Mouse (Mus musculus): ENCODE data around the gene Hspb2. TPM values are rescaled to one million over a fixed set of nuclear protein-coding genes. Genes with fewer than 3 reads are reported as not detected.

The Hspb2 gene
- polyA plus RNA-seq, 1 experiment, result 249 TPM

- Histone ChIP-seq H3K36me3 (ENCODE audit: control insufficient read depth, insufficient read depth) (no peaks in the 10 kb centered on the region), H3K27me3 (ENCODE audit: control insufficient read depth, insufficient read depth, insufficient read length) (no peaks in the 10 kb centered on the region), H3K4me2 (ENCODE audit: low read depth) (no peak overlapping the region), H3K79me2 (ENCODE audit: control insufficient read depth, insufficient read depth) (no peaks in the 10 kb centered on the region), H3ac (ENCODE audit: control insufficient read depth, insufficient read length) (no peak overlapping the region), H3K4me3 (no peak overlapping the region)
- TF ChIP-seq MAX (IDR thresholded peaks at IDR 0.05; ENCODE audit: low read depth), result no peak
- peak in 2 of 3 experiments; percentile 32 to 41 for TF ChIP-seq MYOD1 (IDR thresholded peaks at IDR 0.05; ENCODE audit: control insufficient read depth in 1 of 3, insufficient read length in 2 of 3, low read depth in 2 of 3)
These were observed 29.7 kb downstream of the Hspb2 start for GRCm38 (mm10) chr9:50722451-50722911.

DNA sequence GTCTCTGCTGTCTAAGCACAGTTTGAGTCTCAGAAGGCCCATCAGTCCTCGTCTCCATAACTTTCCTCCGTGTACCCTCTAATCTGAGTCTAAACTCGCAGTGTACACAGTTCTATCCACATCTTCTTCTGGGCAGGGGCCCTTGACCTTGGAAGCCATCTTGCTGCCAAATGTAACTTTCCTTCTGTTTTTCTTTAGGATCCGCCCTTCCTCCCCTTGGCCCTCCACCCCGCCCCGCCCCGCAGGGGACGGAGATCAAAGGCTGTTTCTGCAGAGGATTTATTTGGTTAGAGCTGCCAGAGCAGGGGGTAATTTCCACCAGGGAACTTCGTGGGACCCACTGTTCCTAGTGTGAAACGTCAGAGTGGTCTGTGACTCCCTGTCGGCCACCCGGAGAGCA lies 31.1 kb downstream of the Hspb2 start:
- Histone ChIP-seq H3K4me2 (ENCODE audit: low read depth) (no peak overlapping the region), H3K79me2 (ENCODE audit: control insufficient read depth, insufficient read depth) (no peaks in the 10 kb centered on the region), H3K36me3 (ENCODE audit: control insufficient read depth, insufficient read depth) (no peaks in the 10 kb centered on the region), H3K27me3 (ENCODE audit: control insufficient read depth, insufficient read depth, insufficient read length) (no peaks in the 10 kb centered on the region), H3ac (ENCODE audit: control insufficient read depth, insufficient read length) (no peak overlapping the region), H3K4me3 (no peak overlapping the region)
- TF ChIP-seq POLR2A (IDR thresholded peaks at IDR 0.05; ENCODE audit: insufficient read length, low read depth) (no peak), E2F4 (IDR thresholded peaks at IDR 0.05; ENCODE audit: insufficient read depth) (no peak), TCF3 (IDR thresholded peaks at IDR 0.05; ENCODE audit: insufficient read length, low read depth) (no peak), TCF12 (IDR thresholded peaks at IDR 0.05; ENCODE audit: insufficient read depth, poor library complexity, severe bottlenecking) (no peak), POLR2AphosphoS2 (IDR thresholded peaks at IDR 0.05; ENCODE audit: insufficient read length, low read depth) (no peak), USF1 (IDR thresholded peaks at IDR 0.05; ENCODE audit: low read depth) (no peak), SRF (IDR thresholded peaks at IDR 0.05; ENCODE audit: control insufficient read depth, insufficient read length, low read depth) (no peak), MYOG (IDR thresholded peaks at IDR 0.05; ENCODE audit: control insufficient read depth in 1 of 3, insufficient read depth in 1 of 3, insufficient read length in 2 of 3, low read depth in 2 of 3) (no peak), CEBPB (IDR thresholded peaks at IDR 0.05; ENCODE audit: insufficient read depth, poor library complexity, severe bottlenecking) (no peak), MYOD1 (IDR thresholded peaks at IDR 0.05; ENCODE audit: control insufficient read depth in 1 of 3, insufficient read length in 2 of 3, low read depth in 2 of 3) (no peak), REST (IDR thresholded peaks at IDR 0.05; ENCODE audit: insufficient read depth, insufficient read length) (no peak), MAX (IDR thresholded peaks at IDR 0.05; ENCODE audit: low read depth) (no peak)

GRCm38 (mm10) chr9:50718878-50719277 lies 33.3 kb downstream of the Hspb2 start:
- H3K4me2 ChIP-seq (ENCODE audit: low read depth), result no peak overlapping the region
- TF ChIP-seq SRF (IDR thresholded peaks at IDR 0.05; ENCODE audit: control insufficient read depth, insufficient read length, low read depth) (no peak), POLR2AphosphoS2 (IDR thresholded peaks at IDR 0.05; ENCODE audit: insufficient read length, low read depth) (no peak), MAX (IDR thresholded peaks at IDR 0.05; ENCODE audit: low read depth) (no peak), CEBPB (IDR thresholded peaks at IDR 0.05; ENCODE audit: insufficient read depth, poor library complexity, severe bottlenecking) (no peak), MYOG (IDR thresholded peaks at IDR 0.05; ENCODE audit: control insufficient read depth in 1 of 3, insufficient read depth in 1 of 3, insufficient read length in 2 of 3, low read depth in 2 of 3) (no peak), USF1 (IDR thresholded peaks at IDR 0.05; ENCODE audit: low read depth) (no peak), POLR2A (IDR thresholded peaks at IDR 0.05; ENCODE audit: insufficient read length, low read depth) (no peak), MYOD1 (IDR thresholded peaks at IDR 0.05; ENCODE audit: control insufficient read depth in 1 of 3, insufficient read length in 2 of 3, low read depth in 2 of 3) (no peak), TCF3 (IDR thresholded peaks at IDR 0.05; ENCODE audit: insufficient read length, low read depth) (no peak)
- no peaks in the 10 kb centered on the region for H3K79me2 ChIP-seq (ENCODE audit: control insufficient read depth, insufficient read depth)
- H3K36me3 ChIP-seq (ENCODE audit: control insufficient read depth, insufficient read depth), result no peaks in the 10 kb centered on the region
- H3K27me3 ChIP-seq (ENCODE audit: control insufficient read depth, insufficient read depth, insufficient read length), result no peaks in the 10 kb centered on the region
- no peak overlapping the region for H3ac ChIP-seq (ENCODE audit: control insufficient read depth, insufficient read length)
- H3K4me3 ChIP-seq, result no peak overlapping the region

DNA sequence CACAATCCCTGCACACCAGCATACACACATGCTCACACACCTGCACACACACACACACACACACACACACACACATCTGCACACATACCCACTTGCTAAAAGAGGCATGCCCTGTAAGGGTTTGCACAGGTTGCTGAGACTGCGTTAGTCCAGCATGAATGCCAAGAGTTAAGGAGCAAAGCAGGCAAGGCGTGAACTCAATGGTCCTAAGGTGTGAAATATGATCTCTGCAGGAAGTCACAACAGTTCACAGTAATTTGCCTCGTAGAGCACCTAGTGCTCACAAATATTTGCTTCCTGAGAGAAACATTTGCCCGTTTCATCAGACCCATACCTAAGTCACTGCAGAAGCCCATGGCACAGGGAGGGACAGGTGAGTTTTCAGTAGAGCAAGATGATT lies 38.0 kb downstream of the Hspb2 start:
- Histone ChIP-seq H3K4me3 (no peak overlapping the region), H3K4me2 (ENCODE audit: low read depth) (no peak overlapping the region), H3K36me3 (ENCODE audit: control insufficient read depth, insufficient read depth) (no peaks in the 10 kb centered on the region), H3ac (ENCODE audit: control insufficient read depth, insufficient read length) (no peak overlapping the region), H3K79me2 (ENCODE audit: control insufficient read depth, insufficient read depth) (no peaks in the 10 kb centered on the region), H3K27me3 (ENCODE audit: control insufficient read depth, insufficient read depth, insufficient read length) (no peaks in the 10 kb centered on the region)
- TF ChIP-seq REST (IDR thresholded peaks at IDR 0.05; ENCODE audit: insufficient read depth, insufficient read length) (no peak), USF1 (IDR thresholded peaks at IDR 0.05; ENCODE audit: low read depth) (no peak)

- no peaks in the 10 kb centered on the region for H3K27me3 ChIP-seq (ENCODE audit: control insufficient read depth, insufficient read depth, insufficient read length)
- no peaks in the 10 kb centered on the region for H3K79me2 ChIP-seq (ENCODE audit: control insufficient read depth, insufficient read depth)
- H3K4me2 ChIP-seq (ENCODE audit: low read depth), result no peak overlapping the region
- TF ChIP-seq E2F4 (IDR thresholded peaks at IDR 0.05; ENCODE audit: insufficient read depth), result no peak
- no peak for TF ChIP-seq POLR2AphosphoS2 (IDR thresholded peaks at IDR 0.05; ENCODE audit: insufficient read length, low read depth)
- no peak for TF ChIP-seq MYOD1 (IDR thresholded peaks at IDR 0.05; ENCODE audit: control insufficient read depth in 1 of 3, insufficient read length in 2 of 3, low read depth in 2 of 3)
- no peak for TF ChIP-seq MYOG (IDR thresholded peaks at IDR 0.05; ENCODE audit: control insufficient read depth in 1 of 3, insufficient read depth in 1 of 3, insufficient read length in 2 of 3, low read depth in 2 of 3)
- TF ChIP-seq MAX (IDR thresholded peaks at IDR 0.05; ENCODE audit: low read depth), result no peak
- no peak for TF ChIP-seq SRF (IDR thresholded peaks at IDR 0.05; ENCODE audit: control insufficient read depth, insufficient read length, low read depth)
- TF ChIP-seq USF1 (IDR thresholded peaks at IDR 0.05; ENCODE audit: low read depth), result no peak
- TF ChIP-seq CEBPB (IDR thresholded peaks at IDR 0.05; ENCODE audit: insufficient read depth, poor library complexity, severe bottlenecking), result no peak
- no peak for TF ChIP-seq TCF12 (IDR thresholded peaks at IDR 0.05; ENCODE audit: insufficient read depth, poor library complexity, severe bottlenecking)
- TF ChIP-seq REST (IDR thresholded peaks at IDR 0.05; ENCODE audit: insufficient read depth, insufficient read length), result no peak
- no peak for TF ChIP-seq TCF3 (IDR thresholded peaks at IDR 0.05; ENCODE audit: insufficient read length, low read depth)
- TF ChIP-seq POLR2A (IDR thresholded peaks at IDR 0.05; ENCODE audit: insufficient read length, low read depth), result no peak
- no peak overlapping the region for H3K4me3 ChIP-seq
- no peaks in the 10 kb centered on the region for H3K36me3 ChIP-seq (ENCODE audit: control insufficient read depth, insufficient read depth)
- no peak overlapping the region for H3ac ChIP-seq (ENCODE audit: control insufficient read depth, insufficient read length)
These were observed 40.8 kb downstream of the Hspb2 start for GRCm38 (mm10) chr9:50711337-50711736.
